Mouse (Mus musculus): ENCODE data around the gene Il11. TPM values are rescaled to one million over a fixed set of nuclear protein-coding genes. Genes with fewer than 3 reads are reported as not detected.
A peak's percentile ranks its signal among the peaks of the same experiment; 100 is the strongest.
"Not testable (repeated sequence)": the region's sequence is repeated elsewhere in the genome, so short reads cannot be mapped to it uniquely, and the experiment has no call there.

Gene Il11
- 1.3 TPM in 2 replicates for polyA plus RNA-seq (2015; fragmentation: Nextera tagmentation; extraction: Ambion mirVana)

- H3K4me1 ChIP-seq (ENCODE audit: control insufficient read depth, insufficient read depth, low read length) = no peaks in the 10 kb centered on the region
- no peaks in the 10 kb centered on the region for H3K9me3 ChIP-seq (replicated peaks; ENCODE audit: control insufficient read depth, low read length, poor library complexity, severe bottlenecking)
- H3K4me3 ChIP-seq (ENCODE audit: low read depth, low read length) = no peak within 1 kb of the TSS
- no peak within 1 kb of the TSS for H3K4me2 ChIP-seq (ENCODE audit: low read length)
- H3K27me3 ChIP-seq (ENCODE audit: control insufficient read depth, insufficient read depth, low read depth, low read length) = peaks cover 17% of the 10 kb centered on the region
- 86% methylated on average over 2 of the region's 2 CpGs for WGBS
- no peaks in the 10 kb centered on the region for H3K36me3 ChIP-seq (ENCODE audit: control insufficient read depth, insufficient read depth, low read length)
- no peak within 1 kb of the TSS for H3K27ac ChIP-seq (ENCODE audit: low read length)
- ATAC-seq = no peak
- no peak within 1 kb of the TSS for H3K9ac ChIP-seq (ENCODE audit: low read depth, low read length)
These were observed at the start of gene Il11, which contains the start of gene Tmem190 for GRCm38 (mm10) chr7:4782759-4783158. Gene Il11 (minus strand): TSS chr7:4782859. Gene Tmem190 (plus strand): TSS chr7:4782937.

- WGBS = 8% methylated on average over 12 of the region's 12 CpGs
- Histone ChIP-seq H3K4me2 (ENCODE audit: low read length) (no peak overlapping the region), H3K27me3 (ENCODE audit: control insufficient read depth, insufficient read depth, low read depth, low read length) (peaks cover 6% of the 10 kb centered on the region), H3K4me1 (ENCODE audit: control insufficient read depth, insufficient read depth, low read length) (no peaks in the 10 kb centered on the region), H3K9ac (ENCODE audit: low read depth, low read length) (no peak overlapping the region), H3K27ac (ENCODE audit: low read length) (no peak overlapping the region), H3K4me3 (ENCODE audit: low read depth, low read length) (no peak overlapping the region), H3K9me3 (replicated peaks; ENCODE audit: control insufficient read depth, low read length, poor library complexity, severe bottlenecking) (no peaks in the 10 kb centered on the region), H3K36me3 (ENCODE audit: control insufficient read depth, insufficient read depth, low read length) (peaks cover 28% of the 10 kb centered on the region)
- ATAC-seq = no peak
These were observed 47.8 kb upstream of the Il11 start for GRCm38 (mm10) chr7:4830476-4830875.

- no peak overlapping the region for H3K4me3 ChIP-seq (ENCODE audit: low read depth, low read length)
- H3K27ac ChIP-seq (ENCODE audit: low read length) = no peak overlapping the region
- no peaks in the 10 kb centered on the region for H3K9me3 ChIP-seq (replicated peaks; ENCODE audit: control insufficient read depth, low read length, poor library complexity, severe bottlenecking)
- no peaks in the 10 kb centered on the region for H3K27me3 ChIP-seq (ENCODE audit: control insufficient read depth, insufficient read depth, low read depth, low read length)
- H3K36me3 ChIP-seq (ENCODE audit: control insufficient read depth, insufficient read depth, low read length) = peaks cover 25% of the 10 kb centered on the region
- H3K4me2 ChIP-seq (ENCODE audit: low read length) = no peak overlapping the region
- 66% methylated on average over 4 of the region's 4 CpGs for WGBS
- H3K4me1 ChIP-seq (ENCODE audit: control insufficient read depth, insufficient read depth, low read length) = no peaks in the 10 kb centered on the region
- no peak overlapping the region for H3K9ac ChIP-seq (ENCODE audit: low read depth, low read length)
- no peak for ATAC-seq
These were observed 42.7 kb upstream of the Il11 start for GRCm38 (mm10) chr7:4825365-4825764.

GRCm38 (mm10) chr7:4822162-4822907, 39.7 kb upstream of the Il11 start:
- Histone ChIP-seq H3K4me1 (ENCODE audit: control insufficient read depth, insufficient read depth, low read length) (no peaks in the 10 kb centered on the region), H3K27me3 (ENCODE audit: control insufficient read depth, insufficient read depth, low read depth, low read length) (no peaks in the 10 kb centered on the region), H3K9ac (ENCODE audit: low read depth, low read length) (no peak overlapping the region), H3K36me3 (ENCODE audit: control insufficient read depth, insufficient read depth, low read length) (peaks cover under 1% of the 10 kb centered on the region; the same call in 1 of the 2 replicates), H3K4me3 (ENCODE audit: low read depth, low read length) (no peak overlapping the region), H3K4me2 (ENCODE audit: low read length) (no peak overlapping the region), H3K27ac (ENCODE audit: low read length) (no peak overlapping the region), H3K9me3 (replicated peaks; ENCODE audit: control insufficient read depth, low read length, poor library complexity, severe bottlenecking) (no peaks in the 10 kb centered on the region)
- ATAC-seq = no peak
- WGBS = 80% methylated on average over 6 of the region's 6 CpGs

GRCm38 (mm10) chr7:4821690-4822089, 39.0 kb upstream of the Il11 start:
- no peak for ATAC-seq
- no peaks in the 10 kb centered on the region for H3K36me3 ChIP-seq (ENCODE audit: control insufficient read depth, insufficient read depth, low read length)
- H3K27ac ChIP-seq (ENCODE audit: low read length) = no peak overlapping the region

GRCm38 (mm10) chr7:4820925-4821324, 38.3 kb upstream of the Il11 start:
- not testable (repeated sequence) for H3K9ac ChIP-seq (ENCODE audit: low read depth, low read length); H3K27me3 ChIP-seq (ENCODE audit: control insufficient read depth, insufficient read depth, low read depth, low read length); H3K4me1 ChIP-seq (ENCODE audit: control insufficient read depth, insufficient read depth, low read length); H3K27ac ChIP-seq (ENCODE audit: low read length); H3K4me2 ChIP-seq (ENCODE audit: low read length); H3K4me3 ChIP-seq (ENCODE audit: low read depth, low read length); H3K9me3 ChIP-seq (replicated peaks; ENCODE audit: control insufficient read depth, low read length, poor library complexity, severe bottlenecking); H3K36me3 ChIP-seq (ENCODE audit: control insufficient read depth, insufficient read depth, low read length); ATAC-seq
- WGBS = 90% methylated on average over 7 of the region's 7 CpGs

More at GRCm38 (mm10) chr7:4821690-4822089, 39.0 kb upstream of the Il11 start:
- H3K9ac ChIP-seq (ENCODE audit: low read depth, low read length) = no peak overlapping the region
- no peaks in the 10 kb centered on the region for H3K9me3 ChIP-seq (replicated peaks; ENCODE audit: control insufficient read depth, low read length, poor library complexity, severe bottlenecking)
- no peak overlapping the region for H3K4me3 ChIP-seq (ENCODE audit: low read depth, low read length)
- no peaks in the 10 kb centered on the region for H3K27me3 ChIP-seq (ENCODE audit: control insufficient read depth, insufficient read depth, low read depth, low read length)
- WGBS = 79% methylated on average over 4 of the region's 4 CpGs
- no peaks in the 10 kb centered on the region for H3K4me1 ChIP-seq (ENCODE audit: control insufficient read depth, insufficient read depth, low read length)
- no peak overlapping the region for H3K4me2 ChIP-seq (ENCODE audit: low read length)

GRCm38 (mm10) chr7:4816559-4816958, 33.9 kb upstream of the Il11 start:
- Histone ChIP-seq H3K36me3 (ENCODE audit: control insufficient read depth, insufficient read depth, low read length) (no peaks in the 10 kb centered on the region), H3K9ac (ENCODE audit: low read depth, low read length) (no peak overlapping the region), H3K9me3 (replicated peaks; ENCODE audit: control insufficient read depth, low read length, poor library complexity, severe bottlenecking) (no peaks in the 10 kb centered on the region), H3K27ac (ENCODE audit: low read length) (no peak overlapping the region), H3K4me2 (ENCODE audit: low read length) (no peak overlapping the region), H3K27me3 (ENCODE audit: control insufficient read depth, insufficient read depth, low read depth, low read length) (no peaks in the 10 kb centered on the region), H3K4me3 (ENCODE audit: low read depth, low read length) (no peak overlapping the region), H3K4me1 (ENCODE audit: control insufficient read depth, insufficient read depth, low read length) (peaks cover 6% of the 10 kb centered on the region; the same call in 1 of the 2 replicates)
- ATAC-seq = no peak

- peak overlapping the region; percentile 88 for H3K27ac ChIP-seq (ENCODE audit: low read length)
- peaks cover 6% of the 10 kb centered on the region; the same call in 1 of the 2 replicates for H3K36me3 ChIP-seq (ENCODE audit: control insufficient read depth, insufficient read depth, low read length)
- H3K4me3 ChIP-seq (ENCODE audit: low read depth, low read length) = peak overlapping the region; percentile 96
- peak overlapping the region; percentile 83 for H3K4me2 ChIP-seq (ENCODE audit: low read length)
- WGBS = 20% methylated on average over 8 of the region's 8 CpGs
- H3K9me3 ChIP-seq (replicated peaks; ENCODE audit: control insufficient read depth, low read length, poor library complexity, severe bottlenecking) = no peaks in the 10 kb centered on the region
- ATAC-seq = no peak
- H3K4me1 ChIP-seq (ENCODE audit: control insufficient read depth, insufficient read depth, low read length) = peaks cover 19% of the 10 kb centered on the region
- peak overlapping the region; percentile 65 for H3K9ac ChIP-seq (ENCODE audit: low read depth, low read length)
- no peaks in the 10 kb centered on the region for H3K27me3 ChIP-seq (ENCODE audit: control insufficient read depth, insufficient read depth, low read depth, low read length)
These were observed 30.6 kb upstream of the Il11 start for GRCm38 (mm10) chr7:4813105-4813791.
